Mouse (Mus musculus): ENCODE measurements around the gene Ints3.

The Ints3 gene

GRCm38 (mm10) chr3:90433381-90434020 lies at the start of gene Ints3:
TSS of gene Ints3 (minus strand) at chr3:90433622.
- peak; percentile 99 for DNase-seq

GRCm38 (mm10) chr3:90475831-90476611 lies 42.6 kb upstream of the Ints3 start, which contains the start of gene Ilf2:
TSS of gene Ilf2 (plus strand) at chr3:90476126.
- peak; percentile 94 for DNase-seq

- DNase-seq, result no peak
Measured at GRCm38 (mm10) chr3:90475151-90475830, 41.9 kb upstream of the Ints3 start.

- DNase-seq, result peak; percentile 78
Measured at GRCm38 (mm10) chr3:90472213-90472612, 38.8 kb upstream of the Ints3 start.

GRCm38 (mm10) chr3:90467618-90468300 lies 34.3 kb upstream of the Ints3 start:
- no peak for DNase-seq

- peak; percentile 24 for DNase-seq
Measured at GRCm38 (mm10) chr3:90466311-90466766, 32.9 kb upstream of the Ints3 start.

- DNase-seq, result no peak
Measured at GRCm38 (mm10) chr3:90465686-90466310, 32.4 kb upstream of the Ints3 start, which contains the start of gene Npr1. TSS of gene Npr1 (minus strand) at chr3:90465866.

- DNase-seq, result peak; percentile 21
Measured at GRCm38 (mm10) chr3:90465081-90465685, 31.8 kb upstream of the Ints3 start.

- no peak for DNase-seq
Measured at GRCm38 (mm10) chr3:90464552-90465080, 31.2 kb upstream of the Ints3 start.

- no peak for DNase-seq
Measured at GRCm38 (mm10) chr3:90462579-90462978, 29.2 kb upstream of the Ints3 start.

GRCm38 (mm10) chr3:90461935-90462334 lies 28.5 kb upstream of the Ints3 start:
- DNase-seq, result no peak

GRCm38 (mm10) chr3:90460315-90460714 lies 26.9 kb upstream of the Ints3 start:
- no peak for DNase-seq

GRCm38 (mm10) chr3:90459727-90460126 lies 26.3 kb upstream of the Ints3 start:
- DNase-seq, result no peak

GRCm38 (mm10) chr3:90454931-90455330 lies 21.5 kb upstream of the Ints3 start:
- no peak for DNase-seq

- no peak for DNase-seq
Measured at GRCm38 (mm10) chr3:90451396-90452095, 18.1 kb upstream of the Ints3 start.

- DNase-seq, result no peak
Measured at GRCm38 (mm10) chr3:90450874-90451273, 17.5 kb upstream of the Ints3 start.

GRCm38 (mm10) chr3:90448626-90449025 lies 15.2 kb upstream of the Ints3 start:
- no peak for DNase-seq

GRCm38 (mm10) chr3:90447123-90447494 lies 13.7 kb upstream of the Ints3 start:
- DNase-seq, result no peak

GRCm38 (mm10) chr3:90446389-90447122 lies 13.1 kb upstream of the Ints3 start:
- DNase-seq, result peak; percentile 66

All from thymus, postnatal 25 days (tissue).